Mouse (Mus musculus) embryonic facial prominence, embryonic 10.5 days (tissue): ENCODE measurements at regions not wholly inside any gene's neighbourhood (a gene's known extent, or its start where the extent isn't known, plus 50 kb on each side); places are given as distances from the start of the nearest gene placed in this dataset.

ENCODE experiments used
- DNase-seq: peaks from one replicate; pipeline ENCODE4 v3.0.0-alpha.2; 2017; ENCODE audit warnings: low spot score
- H3K27ac ChIP-seq: fragments of 300-500 bp; sonication (generic); replicated peaks from 2 replicates; pipeline ENCODE4 v1.5.1; 2016; ENCODE audit warnings: mild to moderate bottlenecking
- H3K27me3 ChIP-seq: fragments of 300-500 bp; sonication (generic); replicated peaks from 2 replicates; pipeline ENCODE4 v1.6.1; 2016; ENCODE audit warnings: low read depth, mild to moderate bottlenecking; ENCODE audit not compliant: poor library complexity, severe bottlenecking
- H3K36me3 ChIP-seq: fragments of 300-500 bp; sonication (generic); replicated peaks from 2 replicates; pipeline ENCODE4 v1.6.1; 2016; ENCODE audit warnings: mild to moderate bottlenecking, moderate library complexity
- H3K4me1 ChIP-seq: fragments of 300-500 bp; sonication (generic); 2 replicates; pipeline ENCODE4 v1.6.1; 2016
- H3K4me3 ChIP-seq: fragments of 300-500 bp; sonication (generic); 2 replicates; pipeline ENCODE4 v1.5.1; 2016; ENCODE audit warnings: mild to moderate bottlenecking, moderate library complexity
- H3K9me3 ChIP-seq: fragments of 300-500 bp; sonication (generic); 2 replicates; pipeline ENCODE4 v1.6.1; 2016; ENCODE audit warnings: mild to moderate bottlenecking
- WGBS: fragments of 180-500 bp; shearing (Covaris S2); methylation state at CpG from one replicate; pipeline ENCODE4 v1.1.7; 2016; 5-methylcytosine and 5-hydroxymethylcytosine counted together

DNA sequence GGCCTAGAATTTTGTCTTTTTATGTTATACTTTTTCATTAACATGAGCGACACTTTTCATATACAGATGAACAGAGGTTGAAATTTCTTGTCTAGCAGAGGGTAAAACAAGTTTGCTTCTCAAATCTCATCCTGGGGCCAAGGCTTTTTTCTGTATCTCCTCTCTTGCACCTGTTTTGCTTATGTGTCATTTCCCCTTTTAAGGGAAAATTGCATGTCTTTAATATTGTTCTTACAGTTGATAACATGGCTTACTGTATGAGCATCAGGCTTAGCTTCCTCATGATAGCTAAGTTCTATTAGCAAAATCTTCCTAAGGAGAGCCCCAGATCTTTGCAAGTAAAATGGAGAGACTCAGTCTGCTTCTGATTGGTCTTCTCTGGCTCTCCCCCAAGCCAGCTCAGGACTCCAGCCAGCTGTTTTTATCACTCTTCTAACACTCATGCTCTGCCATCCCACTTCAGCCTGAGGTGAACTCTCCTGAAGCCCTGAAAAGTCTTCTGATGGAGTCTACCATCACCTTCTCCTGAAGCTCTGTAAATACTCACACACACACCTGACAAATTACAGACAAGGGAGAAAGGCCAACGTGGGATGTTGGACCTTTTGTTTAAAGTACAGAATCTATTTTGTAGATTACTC is 160.8 kb downstream of the Wdr20rt start:
- Histone ChIP-seq H3K27me3 (no peaks in the 10 kb centered on the region), H3K4me1 (peaks cover 11% of the 10 kb centered on the region; the same call in 1 of the 2 replicates), H3K4me3 (no peak overlapping the region), H3K27ac (no peak overlapping the region), H3K9me3 (no peaks in the 10 kb centered on the region), H3K36me3 (no peaks in the 10 kb centered on the region)
- DNase-seq = no peak
- 85% methylated on average over 2 of the region's 2 CpGs for whole genome bisulfite sequencing

DNA sequence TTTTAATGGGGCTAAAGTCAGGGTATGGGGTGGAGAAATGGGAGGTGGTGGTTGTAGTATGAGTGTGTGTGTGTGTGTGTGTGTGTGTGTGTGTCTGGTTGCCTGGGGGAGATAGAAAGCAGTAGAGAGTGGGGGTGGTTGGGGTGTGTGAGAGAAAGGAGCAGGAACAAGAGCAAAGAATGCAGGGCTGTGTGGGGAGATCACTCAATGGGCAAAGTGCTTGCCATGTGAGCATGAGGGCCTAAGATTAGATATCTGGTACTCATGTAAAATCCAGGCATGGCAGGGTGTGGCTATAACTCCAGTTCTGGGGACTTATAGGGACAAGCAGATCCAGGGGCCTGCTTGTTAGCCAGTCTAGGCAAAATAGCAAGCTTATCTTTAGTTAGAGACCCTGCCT is 161.7 kb downstream of the Wdr20rt start:
- H3K4me1 ChIP-seq = peaks cover 11% of the 10 kb centered on the region; the same call in 1 of the 2 replicates
- DNase-seq = no peak
- no peaks in the 10 kb centered on the region for H3K27me3 ChIP-seq
- H3K36me3 ChIP-seq = no peaks in the 10 kb centered on the region
- H3K27ac ChIP-seq = no peak overlapping the region
- H3K9me3 ChIP-seq = no peaks in the 10 kb centered on the region
- H3K4me3 ChIP-seq = no peak overlapping the region

DNA sequence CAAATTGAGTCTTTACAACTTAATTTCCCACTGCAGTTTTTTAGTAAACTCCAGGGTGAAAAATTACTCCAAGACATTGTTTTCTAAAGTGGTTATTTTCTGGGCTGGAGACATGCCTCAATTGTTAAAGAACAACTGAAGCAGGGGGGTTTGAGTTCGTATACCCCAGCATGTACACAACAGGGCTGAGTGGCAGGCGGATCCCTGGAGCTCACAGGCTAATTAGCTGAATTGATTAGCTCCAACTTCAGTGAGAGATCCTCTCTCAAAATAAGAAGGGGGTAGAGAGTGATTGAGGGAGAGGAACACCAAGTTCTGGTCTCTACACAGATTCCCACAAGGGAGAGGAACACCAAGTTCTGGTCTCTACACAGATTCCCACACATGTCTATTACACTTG is 164.2 kb downstream of the Wdr20rt start:
- no peak overlapping the region for H3K4me3 ChIP-seq
- no peaks in the 10 kb centered on the region for H3K36me3 ChIP-seq
- no peaks in the 10 kb centered on the region for H3K9me3 ChIP-seq
- no peak for DNase-seq
- 37% methylated on average over 2 of the region's 2 CpGs for WGBS
- H3K27me3 ChIP-seq = no peaks in the 10 kb centered on the region
- H3K27ac ChIP-seq = no peak overlapping the region
- H3K4me1 ChIP-seq = peaks cover 11% of the 10 kb centered on the region; the same call in 1 of the 2 replicates

DNA sequence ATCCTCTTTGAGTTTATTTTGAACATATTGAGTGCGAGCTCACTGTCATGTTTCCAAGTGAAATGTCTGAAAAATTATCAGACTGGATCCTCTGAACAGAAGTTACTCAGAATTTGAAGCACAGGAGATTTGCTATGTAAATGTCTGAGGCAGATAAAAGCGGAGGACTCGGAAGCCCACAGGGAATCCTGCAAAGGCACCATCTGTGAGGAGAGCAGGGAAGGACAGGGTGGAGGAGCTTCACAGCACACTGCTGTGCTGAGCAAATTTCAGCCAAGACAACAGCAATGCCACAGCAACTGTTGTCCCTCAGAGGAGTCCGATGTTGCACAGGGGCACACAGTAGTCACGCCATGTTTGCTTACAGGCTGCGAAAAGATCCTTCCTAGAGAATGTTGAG is 165.0 kb downstream of the Wdr20rt start:
- peaks cover 11% of the 10 kb centered on the region; the same call in 1 of the 2 replicates for H3K4me1 ChIP-seq
- H3K4me3 ChIP-seq = no peak overlapping the region
- DNase-seq = no peak
- WGBS = 87% methylated on average over 6 of the region's 6 CpGs
- no peaks in the 10 kb centered on the region for H3K27me3 ChIP-seq
- H3K27ac ChIP-seq = no peak overlapping the region
- no peaks in the 10 kb centered on the region for H3K36me3 ChIP-seq
- H3K9me3 ChIP-seq = no peaks in the 10 kb centered on the region

DNA sequence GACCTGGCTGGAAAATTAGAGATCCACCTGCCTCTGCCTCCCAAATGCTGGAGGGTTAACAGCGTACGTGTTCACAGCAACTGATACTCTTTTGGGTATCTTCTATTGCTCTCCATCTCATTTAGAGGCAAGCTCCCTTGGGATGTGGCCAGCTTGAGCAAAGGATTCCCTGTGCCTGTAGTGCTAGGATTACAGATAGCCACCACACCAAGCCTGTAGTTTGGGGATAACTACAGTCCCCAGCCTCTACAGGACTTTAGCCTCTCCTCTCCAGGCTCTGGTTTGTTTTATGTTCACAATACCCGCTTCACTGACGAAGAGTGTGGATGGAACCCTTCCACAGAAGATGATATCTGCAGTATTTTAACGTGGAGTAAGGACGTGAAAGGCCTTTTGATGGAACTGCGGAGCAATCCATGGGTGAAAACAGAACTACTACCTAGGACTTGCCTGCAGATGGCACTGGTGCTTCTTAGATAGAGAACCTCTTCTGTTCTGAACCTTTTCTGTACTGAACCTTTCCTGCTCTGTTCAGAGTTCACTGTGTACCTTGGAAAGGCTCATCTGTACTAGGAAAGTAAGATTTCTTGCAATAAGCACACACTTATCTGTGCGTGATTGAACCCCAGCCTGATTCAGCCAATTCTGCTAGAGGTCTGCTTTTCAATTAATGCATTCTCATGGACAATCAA is 176.6 kb downstream of the Wdr20rt start:
- H3K9me3 ChIP-seq = no peaks in the 10 kb centered on the region
- H3K27me3 ChIP-seq = no peaks in the 10 kb centered on the region
- no peak overlapping the region for H3K27ac ChIP-seq
- H3K4me1 ChIP-seq = no peaks in the 10 kb centered on the region
- H3K36me3 ChIP-seq = no peaks in the 10 kb centered on the region
- H3K4me3 ChIP-seq = no peak overlapping the region
- 48% methylated on average over 8 of the region's 8 CpGs for WGBS
- DNase-seq = peak; percentile 38

DNA sequence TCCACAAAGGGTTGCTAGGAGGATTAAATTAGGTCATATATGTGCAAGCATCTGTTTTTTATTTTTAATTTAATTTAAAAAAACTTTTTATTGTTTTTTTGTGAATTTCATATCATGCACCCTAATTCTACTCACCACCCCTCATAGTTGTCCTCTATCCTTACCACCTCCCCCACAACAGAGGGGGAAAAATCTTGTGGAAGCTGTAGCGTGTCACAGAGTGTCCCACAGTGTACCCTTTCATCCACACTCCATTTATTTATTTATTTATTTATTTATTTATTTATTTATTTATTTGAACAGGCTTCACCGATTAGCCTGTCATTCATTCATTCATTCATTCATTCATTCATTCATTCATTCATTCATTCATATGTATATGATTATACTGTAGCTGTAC is 177.8 kb downstream of the Wdr20rt start:
- no peaks in the 10 kb centered on the region for H3K36me3 ChIP-seq
- no peaks in the 10 kb centered on the region for H3K9me3 ChIP-seq
- H3K4me3 ChIP-seq = no peak overlapping the region
- DNase-seq = no peak
- 93% methylated on average over 2 of the region's 2 CpGs for WGBS
- H3K27me3 ChIP-seq = no peaks in the 10 kb centered on the region
- no peaks in the 10 kb centered on the region for H3K4me1 ChIP-seq
- H3K27ac ChIP-seq = no peak overlapping the region

DNA sequence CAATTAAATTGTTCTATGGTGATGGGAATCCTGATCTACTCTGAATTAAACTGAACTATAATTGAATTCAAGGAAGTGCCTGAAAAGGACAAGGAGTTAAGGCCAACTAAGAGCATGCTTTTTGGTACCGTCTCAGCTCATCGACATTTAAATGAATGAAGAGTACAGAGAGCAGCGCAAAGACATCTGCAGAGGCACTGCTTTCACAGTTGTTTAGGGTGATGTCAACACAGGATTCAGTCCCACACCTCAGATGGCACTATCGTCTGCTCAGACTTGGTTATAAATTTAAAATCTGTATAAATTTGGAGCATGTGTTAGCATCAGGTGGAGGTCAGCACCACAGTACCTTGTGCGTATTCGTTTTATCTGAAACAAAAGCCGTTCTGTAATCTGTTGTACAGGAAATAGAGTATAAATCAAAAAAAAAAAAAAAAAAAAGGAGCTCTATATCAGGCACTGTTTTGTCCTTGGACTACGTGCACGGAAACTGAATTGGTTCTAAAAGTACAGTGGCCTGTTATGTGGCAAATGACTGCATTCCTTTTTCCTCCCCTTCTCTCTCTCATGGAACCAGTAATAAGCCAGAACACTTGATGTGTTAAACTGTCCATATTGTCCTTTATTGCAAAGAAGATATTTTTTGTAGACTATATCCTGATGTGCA is 187.8 kb downstream of the Wdr20rt start:
- no peaks in the 10 kb centered on the region for H3K27me3 ChIP-seq
- no peaks in the 10 kb centered on the region for H3K9me3 ChIP-seq
- H3K36me3 ChIP-seq = no peaks in the 10 kb centered on the region
- 0 out of 2 replicates have a peak, but pooled peaks cover 2% of the 10 kb centered on the region for H3K4me1 ChIP-seq
- H3K4me3 ChIP-seq = no peak overlapping the region
- H3K27ac ChIP-seq = no peak overlapping the region
- no peak for DNase-seq
- WGBS = 88% methylated on average over 9 of the region's 9 CpGs

DNA sequence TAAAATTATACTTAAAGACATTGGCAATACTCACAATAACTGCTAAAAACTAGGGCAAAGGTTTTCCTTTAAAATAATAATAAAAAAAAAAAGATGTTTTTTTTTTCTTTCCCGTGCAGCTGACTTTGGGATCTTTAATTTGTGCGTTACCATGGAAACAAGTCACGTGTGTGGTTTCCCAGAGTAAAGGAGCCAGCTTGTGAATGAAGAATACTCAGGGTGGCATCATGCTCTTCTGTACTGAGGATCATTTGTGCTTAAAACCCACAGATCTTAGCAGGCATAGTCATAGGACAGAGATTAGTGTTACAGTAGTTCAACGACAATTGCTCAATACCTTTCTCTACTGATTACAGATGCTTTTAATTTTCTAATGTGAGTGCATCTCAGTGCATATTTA is 189.1 kb downstream of the Wdr20rt start:
- 55% methylated on average over 4 of the region's 4 CpGs for WGBS
- no peaks in the 10 kb centered on the region for H3K27me3 ChIP-seq
- H3K27ac ChIP-seq = no peak overlapping the region
- no peak overlapping the region for H3K4me3 ChIP-seq
- H3K36me3 ChIP-seq = no peaks in the 10 kb centered on the region
- DNase-seq = no peak
- 0 out of 2 replicates have a peak, but pooled peaks cover 2% of the 10 kb centered on the region for H3K4me1 ChIP-seq
- H3K9me3 ChIP-seq = no peaks in the 10 kb centered on the region

DNA sequence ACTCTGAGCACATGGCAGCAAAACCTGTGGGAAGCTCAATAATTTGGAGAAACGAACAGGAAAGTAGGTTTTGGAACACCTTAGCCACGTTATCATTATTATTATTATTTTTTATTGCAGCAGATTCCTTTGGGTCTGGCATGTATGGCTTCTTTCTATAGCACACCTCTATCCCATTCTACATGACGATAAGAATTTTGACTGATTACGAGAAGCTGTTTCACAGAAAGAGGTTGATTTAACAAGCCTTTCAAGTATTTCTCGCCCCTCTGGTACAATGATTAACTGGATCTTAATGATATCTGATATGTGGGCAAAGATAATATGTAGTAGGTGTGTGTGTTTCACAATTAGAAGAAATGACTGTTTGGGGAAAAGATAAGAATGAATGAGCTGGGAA is 191.6 kb downstream of the Wdr20rt start:
- Histone ChIP-seq H3K4me3 (no peak overlapping the region), H3K9me3 (no peaks in the 10 kb centered on the region), H3K27ac (no peak overlapping the region), H3K36me3 (no peaks in the 10 kb centered on the region), H3K27me3 (no peaks in the 10 kb centered on the region), H3K4me1 (0 out of 2 replicates have a peak, but pooled peaks cover 2% of the 10 kb centered on the region)
- DNase-seq = no peak
- 88% methylated on average over 5 of the region's 5 CpGs for WGBS

DNA sequence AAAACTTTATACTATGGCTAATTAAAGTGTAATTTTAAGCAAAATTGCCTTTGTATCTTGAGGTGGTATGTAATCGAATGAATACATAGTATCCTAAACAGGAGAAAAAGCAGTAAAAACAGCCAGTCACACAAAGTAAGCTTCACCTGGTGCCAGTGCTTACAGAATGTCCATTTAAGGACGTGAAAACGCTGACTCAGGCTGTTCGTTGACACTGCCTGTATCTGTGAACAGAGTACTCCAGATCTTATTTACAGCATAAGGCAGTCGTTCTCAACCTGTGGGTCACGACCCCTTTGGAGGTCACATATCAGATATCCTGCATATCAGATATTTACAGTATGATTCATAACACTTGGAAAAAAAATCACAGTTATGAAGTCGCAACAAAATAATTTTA is 194.8 kb downstream of the Wdr20rt start:
- WGBS = 79% methylated on average over 7 of the region's 7 CpGs
- no peaks in the 10 kb centered on the region for H3K9me3 ChIP-seq
- H3K36me3 ChIP-seq = no peaks in the 10 kb centered on the region

DNA sequence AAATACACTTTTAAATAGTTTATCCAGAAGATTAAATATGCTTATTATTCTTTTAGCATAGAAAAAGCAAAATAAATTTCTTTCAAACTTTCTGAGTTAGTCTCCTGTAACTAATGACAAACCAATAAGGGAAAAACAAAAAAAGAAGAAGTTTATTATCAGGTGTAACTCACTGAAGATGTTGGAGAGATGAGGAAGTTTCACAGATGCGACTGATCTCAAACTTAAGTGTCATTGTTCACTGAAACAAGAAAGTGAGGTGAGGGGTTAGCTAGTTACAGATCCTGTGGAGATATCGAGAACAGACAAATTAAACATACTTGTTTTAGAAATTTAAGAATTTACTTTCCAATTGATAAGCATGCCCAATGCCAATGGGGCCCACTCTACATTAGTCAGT is 199.2 kb downstream of the Wdr20rt start:
- DNase-seq = no peak
- Histone ChIP-seq H3K27me3 (no peaks in the 10 kb centered on the region), H3K27ac (no peak overlapping the region), H3K9me3 (no peaks in the 10 kb centered on the region), H3K4me1 (peaks cover 11% of the 10 kb centered on the region), H3K4me3 (no peak overlapping the region), H3K36me3 (no peaks in the 10 kb centered on the region)
- WGBS = 90% methylated on average over 2 of the region's 2 CpGs

More for the DNA sequence above, 194.8 kb downstream of the Wdr20rt start:
- DNase-seq = no peak
- Histone ChIP-seq H3K27me3 (no peaks in the 10 kb centered on the region), H3K27ac (no peak overlapping the region), H3K4me1 (no peaks in the 10 kb centered on the region), H3K4me3 (no peak overlapping the region)

DNA sequence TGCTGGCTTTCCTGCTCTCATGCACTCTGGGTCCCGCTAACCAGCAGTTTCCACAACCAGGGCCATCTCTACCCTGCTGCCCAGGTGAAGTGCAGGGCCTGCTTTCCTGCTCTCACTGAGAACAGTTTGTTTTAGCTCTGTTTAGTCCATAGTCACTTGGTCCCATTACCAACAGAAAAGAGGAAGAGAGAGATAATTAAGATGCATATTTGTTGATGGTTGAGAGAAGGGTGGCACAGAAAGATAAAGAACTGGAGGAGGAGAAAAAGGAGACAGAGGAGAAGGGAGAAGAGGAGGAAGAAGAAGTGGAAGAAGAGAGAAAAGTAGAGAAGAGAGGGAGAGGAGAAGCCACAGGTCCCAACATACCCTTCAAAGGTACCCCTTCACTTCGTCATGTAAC is 200.1 kb downstream of the Wdr20rt start:
- WGBS = 92% methylated on average over 2 of the region's 2 CpGs
- Histone ChIP-seq H3K27ac (no peak overlapping the region), H3K27me3 (no peaks in the 10 kb centered on the region), H3K4me3 (no peak overlapping the region), H3K9me3 (no peaks in the 10 kb centered on the region), H3K4me1 (peaks cover 11% of the 10 kb centered on the region), H3K36me3 (no peaks in the 10 kb centered on the region)
- DNase-seq = no peak

DNA sequence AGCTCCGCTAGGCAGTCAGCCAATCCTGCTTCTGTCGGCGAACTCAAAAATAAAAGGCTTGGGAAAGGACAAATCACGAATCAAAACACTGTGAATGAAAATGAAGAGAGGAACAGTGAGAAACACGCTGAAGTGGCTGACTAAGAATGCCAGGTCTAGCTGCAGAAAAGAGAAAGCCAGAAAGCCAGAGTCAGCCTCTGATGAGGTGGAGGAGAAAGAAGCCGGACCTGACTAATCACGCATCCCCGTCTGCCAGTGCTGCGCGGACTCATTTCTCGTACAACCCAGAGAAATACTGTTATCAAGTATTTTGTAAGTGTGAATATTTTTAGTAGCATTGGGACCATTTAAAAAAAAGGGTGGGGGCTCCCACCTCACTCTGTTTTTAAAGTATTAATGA is 201.6 kb downstream of the Wdr20rt start:
- peaks cover 11% of the 10 kb centered on the region for H3K4me1 ChIP-seq
- no peak overlapping the region for H3K4me3 ChIP-seq
- no peaks in the 10 kb centered on the region for H3K27me3 ChIP-seq
- no peak for DNase-seq
- 90% methylated on average over 11 of the region's 11 CpGs for WGBS
- peak overlapping the region; percentile 44; the same call in 1 of the 2 replicates for H3K27ac ChIP-seq
- H3K9me3 ChIP-seq = no peaks in the 10 kb centered on the region
- H3K36me3 ChIP-seq = no peaks in the 10 kb centered on the region
